Mouse (Mus musculus) lung, postnatal 0 days (tissue): ENCODE results near the gene Orm2.

Experiments
- CTCF ChIP-seq: IDR thresholded peaks from 2 replicates; pipeline ENCODE4 v1.5.1; 2016; ENCODE audit warnings: antibody characterized with exemption, mild to moderate bottlenecking
- EP300 ChIP-seq: IDR thresholded peaks from 2 replicates; pipeline ENCODE4 v1.6.1; 2016; ENCODE audit warnings: antibody characterized with exemption, mild to moderate bottlenecking, control low read depth

- TF ChIP-seq CTCF (no peak), EP300 (no peak)
Measured at GRCm38 (mm10) chr4:63323275-63323815, 38.9 kb upstream of the Orm2 start.
